Mouse (Mus musculus) megakaryocyte progenitor cell, adult 5-6 weeks (primary cell): ENCODE measurements around the gene Itpk1. TPM values are rescaled to one million over a fixed set of nuclear protein-coding genes. Genes with fewer than 3 reads are reported as not detected.

Experiments
- ATAC-seq: replicated peaks from 2 replicates; pipeline ENCODE4 v1.8.0; 2016; ENCODE audit warnings: mild to moderate bottlenecking, moderate TSS enrichment, inconsistent platforms; ENCODE audit not compliant: poor library complexity
- total RNA-seq, 2 experiments: library from RNA; stranded (forward) in 1 of 2; stranded (reverse) in 1 of 2; fragments of 157-497, 149-512 nt in 1 of 2; fragments of 200-1000 nt in 1 of 2; gene quantifications; 2 replicates each; pipeline versions ENCODE4 v1.2.3 to v1.2.4; 2015 to 2017

Itpk1 gene
- total RNA-seq, 2 experiments from 2014 or later = 10.5 to 15.3 TPM

- ATAC-seq = no peak
These were observed 102.3 kb downstream of the Itpk1 start for GRCm38 (mm10) chr12:102602255-102603041.

- ATAC-seq = no peak
These were observed 102.9 kb downstream of the Itpk1 start for GRCm38 (mm10) chr12:102601847-102602246.

GRCm38 (mm10) chr12:102600345-102600744 is 104.4 kb downstream of the Itpk1 start:
- ATAC-seq = no peak

GRCm38 (mm10) chr12:102599801-102600200 is 104.9 kb downstream of the Itpk1 start:
- ATAC-seq = no peak

GRCm38 (mm10) chr12:102598535-102598934 is 106.2 kb downstream of the Itpk1 start:
- ATAC-seq = no peak

GRCm38 (mm10) chr12:102597466-102597865 is 107.3 kb downstream of the Itpk1 start:
- no peak for ATAC-seq

GRCm38 (mm10) chr12:102596410-102596809 is 108.3 kb downstream of the Itpk1 start:
- ATAC-seq = peak; percentile 54

GRCm38 (mm10) chr12:102594627-102595026 is 110.1 kb downstream of the Itpk1 start:
- ATAC-seq = no peak

- ATAC-seq = no peak
These were observed 111.0 kb downstream of the Itpk1 start for GRCm38 (mm10) chr12:102593699-102594098.

- ATAC-seq = no peak
These were observed 113.9 kb downstream of the Itpk1 start for GRCm38 (mm10) chr12:102590711-102591360.

- no peak for ATAC-seq
These were observed 117.6 kb downstream of the Itpk1 start for GRCm38 (mm10) chr12:102587106-102587505.

GRCm38 (mm10) chr12:102586286-102586881 is 118.3 kb downstream of the Itpk1 start:
- ATAC-seq = no peak

GRCm38 (mm10) chr12:102585390-102585789 is 119.3 kb downstream of the Itpk1 start:
- ATAC-seq = no peak

GRCm38 (mm10) chr12:102582441-102582840 is 122.3 kb downstream of the Itpk1 start:
- no peak for ATAC-seq

GRCm38 (mm10) chr12:102581579-102582196 is 123.0 kb downstream of the Itpk1 start:
- 0 out of 2 replicates have a peak, but pooled peaks have one; percentile 38 for ATAC-seq

- ATAC-seq = peak; percentile 86
These were observed 125.7 kb downstream of the Itpk1 start for GRCm38 (mm10) chr12:102579041-102579440.

GRCm38 (mm10) chr12:102576659-102577398 is 127.9 kb downstream of the Itpk1 start:
- no peak for ATAC-seq

GRCm38 (mm10) chr12:102575541-102576329 is 129.0 kb downstream of the Itpk1 start:
- ATAC-seq = peak; percentile 45

GRCm38 (mm10) chr12:102573036-102573435 is 131.7 kb downstream of the Itpk1 start:
- ATAC-seq = no peak

- ATAC-seq = no peak
These were observed 133.1 kb downstream of the Itpk1 start for GRCm38 (mm10) chr12:102571666-102572065.
